Mouse (Mus musculus): ENCODE measurements around the gene Cldn4. TPM values are rescaled to one million over a fixed set of nuclear protein-coding genes. Genes with fewer than 3 reads are reported as not detected.

The Cldn4 gene
- total RNA-seq, 2 experiments from 2014 or later: not detected

- intact Hi-C loops (cut with DNase I): no loop called here
- no peak for DNase-seq (ENCODE audit: extremely low spot score in 1 of 2, low spot score in 2 of 2)
Observed at GRCm38 (mm10) chr5:134911901-134912300, 34.8 kb downstream of the Cldn4 start.

DNA sequence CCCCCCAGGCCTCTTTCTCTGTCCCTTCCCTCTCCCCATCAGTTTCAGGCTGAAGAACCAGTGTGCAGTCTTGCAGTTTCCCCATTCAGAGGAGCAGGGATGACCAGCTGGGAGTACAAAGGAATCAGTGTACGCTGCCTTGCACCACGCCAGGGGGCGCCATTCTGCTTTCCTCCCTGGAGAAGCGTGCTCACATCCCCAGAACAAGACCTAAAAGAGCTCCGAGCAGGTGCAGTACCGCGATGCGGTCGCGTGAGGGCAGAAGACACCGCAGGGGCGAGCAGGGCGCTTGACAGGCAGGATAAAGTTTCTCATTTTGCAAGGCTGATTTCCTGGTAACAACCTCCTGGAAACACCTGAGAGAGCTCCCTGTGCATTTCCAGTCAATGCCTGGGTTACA is 39.6 kb downstream of the Cldn4 start:
- intact Hi-C loops (cut with DNase I): loop anchor here (1.0 kb wide), 1 partner anchor 58 kb away; no protein-coding TSS in a partner anchor
- DNase-seq (ENCODE audit: extremely low spot score in 1 of 2, low spot score in 2 of 2): peak; percentile 91 to 95

DNA sequence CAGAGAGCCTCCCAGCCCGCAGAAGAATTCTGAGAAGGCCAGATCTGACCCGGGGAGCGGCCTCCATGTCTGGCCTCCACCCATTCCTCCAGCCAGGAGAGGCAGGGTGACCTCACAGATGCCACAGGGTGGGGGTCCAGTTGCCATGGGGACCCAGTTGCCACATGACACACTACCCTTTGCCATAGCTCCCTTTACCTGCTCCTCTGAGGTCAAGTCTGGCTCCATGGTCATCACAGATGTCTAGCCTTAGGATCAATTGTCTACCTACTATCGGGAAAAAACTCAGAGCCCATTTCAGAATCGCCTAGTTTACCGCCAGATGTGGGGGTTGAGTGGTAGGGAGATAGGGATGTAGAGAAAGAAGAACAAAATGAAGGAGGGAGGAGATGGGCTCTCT is 40.1 kb downstream of the Cldn4 start, which contains the start of gene Tmem270:
TSS of gene Tmem270 (minus strand) at position 101 of the 400 bp plus-strand sequence.
- DNase-seq (ENCODE audit: extremely low spot score in 1 of 2, low spot score in 2 of 2): no peak
- intact Hi-C loops (cut with DNase I): loop anchor here (1.0 kb wide), 1 partner anchor 59 kb away; no protein-coding TSS in a partner anchor

DNA sequence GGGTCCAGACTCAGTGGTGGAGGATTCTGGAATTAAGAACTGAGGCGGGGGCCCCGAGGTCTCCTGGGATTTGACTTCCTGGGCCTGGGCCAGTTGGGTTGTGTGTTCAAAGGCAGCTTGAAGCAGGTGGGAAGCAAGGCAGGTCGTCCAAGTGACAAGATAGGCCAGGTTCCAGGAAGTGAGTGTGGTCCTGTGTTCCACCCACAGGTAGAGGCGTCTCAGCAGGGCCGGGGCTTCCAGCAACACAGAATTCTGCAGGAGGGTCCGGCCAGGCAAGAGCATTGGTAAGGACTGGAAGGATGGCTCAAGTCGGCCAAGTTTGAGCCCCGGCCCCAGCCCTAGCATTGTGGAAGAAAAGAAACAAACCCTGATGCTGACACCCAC is 45.1 kb downstream of the Cldn4 start:
- no peak for DNase-seq (ENCODE audit: extremely low spot score in 1 of 2, low spot score in 2 of 2)
- intact Hi-C loops (cut with DNase I): loop anchor here (5.0 kb wide), 1 partner anchor 154 kb away; the partner anchor contains the start of gene Eln

DNA sequence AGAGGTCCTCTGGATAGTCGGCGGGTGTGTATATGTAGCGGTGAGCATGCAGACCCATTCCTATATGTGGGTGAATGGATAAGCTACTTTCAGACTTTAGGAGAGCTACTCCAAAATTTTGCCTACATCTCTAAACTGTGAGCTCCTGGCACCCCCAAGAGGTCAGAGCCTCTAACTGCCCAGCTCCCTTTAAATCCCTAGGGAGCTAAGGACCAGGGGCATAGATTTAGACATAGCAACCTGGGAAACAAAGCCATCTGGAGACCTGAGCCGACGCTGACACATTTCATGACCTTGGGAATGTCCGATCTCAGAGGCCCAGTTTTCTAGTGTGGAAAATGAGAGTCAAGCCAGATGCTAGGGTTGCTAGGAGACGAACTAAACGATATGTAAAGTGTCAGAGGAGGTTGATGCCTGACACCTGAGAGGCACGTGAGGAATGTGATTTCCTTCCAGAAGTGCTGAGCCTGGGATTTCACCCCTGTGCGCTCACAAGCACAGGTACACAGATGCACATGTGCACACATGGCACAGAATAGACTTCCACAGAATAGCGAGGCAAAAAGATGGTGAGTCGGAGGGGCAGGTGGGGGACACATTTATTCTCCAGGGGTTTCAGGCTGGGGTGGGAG is 45.6 kb downstream of the Cldn4 start:
- intact Hi-C loops (cut with DNase I): loop anchor here (5.0 kb wide), 1 partner anchor 154 kb away; the partner anchor contains the start of gene Eln

DNA sequence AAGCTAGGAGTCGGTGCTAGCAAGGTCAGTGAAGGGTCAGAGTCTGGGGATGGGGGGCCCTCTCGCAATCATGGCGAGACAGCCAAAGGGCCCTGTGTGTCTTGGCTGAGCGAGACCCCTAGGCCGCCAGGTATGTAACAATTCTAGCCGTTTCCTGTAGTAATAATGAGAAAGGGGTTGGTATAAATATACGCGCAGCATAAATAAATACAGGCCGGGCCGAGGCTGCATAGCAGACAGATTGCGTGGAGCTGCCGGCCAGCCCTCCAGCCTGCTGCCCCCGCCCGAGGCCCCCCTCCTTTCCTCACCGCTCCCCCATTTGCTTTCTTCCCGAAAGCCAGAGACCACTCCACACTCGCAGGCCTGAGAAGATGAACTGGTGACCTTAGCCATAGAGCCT is 49.1 kb downstream of the Cldn4 start:
- peak in 1 of 2 experiments; percentile 54 for DNase-seq (ENCODE audit: extremely low spot score in 1 of 2, low spot score in 2 of 2)
- intact Hi-C loops (cut with DNase I): no loop called here

More for the DNA sequence above, 45.6 kb downstream of the Cldn4 start:
- DNase-seq (ENCODE audit: extremely low spot score in 1 of 2, low spot score in 2 of 2): peak; percentile 46 to 55

GRCm38 (mm10) chr5:134896965-134897364 is 49.8 kb downstream of the Cldn4 start:
- intact Hi-C loops (cut with DNase I): no loop called here
- no peak for DNase-seq (ENCODE audit: extremely low spot score in 1 of 2, low spot score in 2 of 2)

DNA sequence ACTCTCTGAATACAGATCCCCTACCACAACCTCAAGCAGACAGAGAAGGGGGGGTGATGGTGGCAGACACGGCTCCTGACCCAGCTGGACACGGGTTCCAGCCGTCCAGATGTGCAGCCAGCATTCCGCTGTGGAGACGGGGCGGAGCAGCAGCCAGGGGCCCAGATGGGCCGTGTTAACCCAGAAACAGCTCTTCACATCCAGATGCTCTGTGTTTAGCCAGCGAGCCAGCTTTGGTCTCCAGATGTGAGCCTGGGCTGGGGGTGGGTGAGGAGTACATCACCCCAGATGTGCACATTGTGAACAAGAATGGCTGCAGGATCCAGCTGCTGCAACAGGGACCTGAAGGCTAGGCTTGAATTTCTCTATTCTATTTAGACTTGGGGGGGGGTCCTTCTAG is 51.4 kb downstream of the Cldn4 start:
- intact Hi-C loops (cut with DNase I): no loop called here
- DNase-seq (ENCODE audit: extremely low spot score in 1 of 2, low spot score in 2 of 2): no peak

Other genes starting within 250 kb of the Cldn4 start
- gene Eln, start 199.6 kb downstream of the Cldn4 start, total RNA-seq (2021): 10 to 100 TPM; 59.4 to 77.7 TPM
- gene Tmem270, start 40.2 kb downstream of the Cldn4 start, total RNA-seq (2021): not detected
- gene Cldn13, start 31.4 kb downstream of the Cldn4 start, total RNA-seq (2021): not detected
- 1 to 10 TPM; 8.7 to 8.9 TPM for gene Mettl27, start 14.6 kb downstream of the Cldn4 start, total RNA-seq (2021)
- 1 to 10 TPM; 1.0 to 2.3 TPM for gene Cldn3, start 39.3 kb upstream of the Cldn4 start, total RNA-seq (2021)
- 10 to 100 TPM; 49.8 to 52.5 TPM for gene Abhd11, start 62.2 kb upstream of the Cldn4 start, total RNA-seq (2021)
- gene Stx1a, start 76.5 kb upstream of the Cldn4 start, total RNA-seq (2021): 100 to 1,000 TPM; 367 to 390 TPM
- gene Dnajc30, start 117.3 kb upstream of the Cldn4 start, total RNA-seq (2021): 10 to 100 TPM; 37.5 to 38.1 TPM
- gene Bud23, start 118.0 kb upstream of the Cldn4 start, total RNA-seq (2021): 10 to 100 TPM; 39.7 to 50.1 TPM
- 10 to 100 TPM; 28.9 to 32.7 TPM for gene Vps37d, start 131.3 kb upstream of the Cldn4 start, total RNA-seq (2021)
- gene Mlxipl, start 143.0 kb upstream of the Cldn4 start, total RNA-seq (2021): 1 to 10 TPM; 3.6 to 4.0 TPM
- 10 to 100 TPM; 23.3 to 23.6 TPM for gene Tbl2, start 202.7 kb upstream of the Cldn4 start, total RNA-seq (2021)
- gene Bcl7b, start 221.3 kb upstream of the Cldn4 start, total RNA-seq (2021): 10 to 100 TPM; 29.4 to 33.0 TPM
- gene Baz1b, start 240.3 kb upstream of the Cldn4 start, total RNA-seq (2021): 10 to 100 TPM; 44.6 to 45.7 TPM

All from left cerebral cortex, postnatal 10 days (tissue).